Mouse (Mus musculus) neural tube, embryonic 11.5 days (tissue): ENCODE results near the gene Mrpl2. TPM values are rescaled to one million over a fixed set of nuclear protein-coding genes. Genes with fewer than 3 reads are reported as not detected.

Source experiments
- ATAC-seq: fragments of 200-750 bp; cut with Nextera tagmentation; 2 replicates; pipeline ENCODE4 v1.8.0; 2017; ENCODE audit warnings: moderate number of reproducible peaks, mild to moderate bottlenecking, moderate TSS enrichment, moderate library complexity; ENCODE audit not compliant: insufficient read depth, low FRiP score, low TSS enrichment
- DNase-seq: peaks from one replicate; pipeline ENCODE4 v3.0.0-alpha.2; 2015; ENCODE audit warnings: low spot score
- H3K27ac ChIP-seq: fragments of 300-500 bp; sonication (generic); 2 replicates; pipeline ENCODE4 v1.5.1; 2014; ENCODE audit warnings: low read depth, mild to moderate bottlenecking, low read length
- H3K27me3 ChIP-seq: fragments of 300-500 bp; sonication (generic); 2 replicates; pipeline ENCODE4 v1.6.1; 2014; ENCODE audit warnings: mild to moderate bottlenecking, low read length, mixed read lengths; ENCODE audit not compliant: control insufficient read depth, insufficient read depth
- H3K36me3 ChIP-seq: fragments of 300-500 bp; sonication (generic); 2 replicates; pipeline ENCODE4 v1.6.1; 2014; ENCODE audit warnings: mild to moderate bottlenecking, low read length, moderate library complexity, mixed read lengths; ENCODE audit not compliant: control insufficient read depth, insufficient read depth
- H3K4me1 ChIP-seq: fragments of 300-500 bp; sonication (generic); 2 replicates; pipeline ENCODE4 v1.6.1; 2014; ENCODE audit warnings: low read length, mixed read lengths; ENCODE audit not compliant: control insufficient read depth, insufficient read depth
- H3K4me2 ChIP-seq: fragments of 300-500 bp; sonication (generic); 2 replicates; pipeline ENCODE4 v1.6.1; 2014; ENCODE audit warnings: low read depth, mild to moderate bottlenecking, moderate library complexity
- H3K4me3 ChIP-seq: fragments of 300-500 bp; sonication (generic); 2 replicates; pipeline ENCODE4 v1.5.1; 2014; ENCODE audit warnings: low read depth, low read length
- H3K9ac ChIP-seq: fragments of 300-500 bp; sonication (generic); 2 replicates; pipeline ENCODE4 v1.6.1; 2014; ENCODE audit warnings: mild to moderate bottlenecking, low read length
- H3K9me3 ChIP-seq: fragments of 300-500 bp; sonication (generic); 2 replicates; pipeline ENCODE4 v1.6.1; 2016; ENCODE audit warnings: low read length; ENCODE audit not compliant: control insufficient read depth
- WGBS: fragments of 180-500 bp; shearing (Covaris S2); extraction: QIAGEN DNeasy Blood & Tissue Kit; methylation state at CpG from one replicate; pipeline ENCODE4 v1.1.7; 2014; 5-methylcytosine and 5-hydroxymethylcytosine counted together
- polyA plus RNA-seq: library from polyadenylated mRNA; unstranded; fragments of >200 nt; fragmentation: Nextera tagmentation; extraction: Ambion mirVana; gene quantifications from 2 replicates; pipeline ENCODE4 v1.2.1, GENCODE M21; 2014

Mrpl2 gene
- polyA plus RNA-seq, 1 experiment from 2014 or later: 104 TPM

- 0 out of 2 replicates have a peak overlapping the region, but pooled peaks have one; percentile 11 for H3K27ac ChIP-seq
- no peaks in the 10 kb centered on the region for H3K36me3 ChIP-seq
- H3K4me3 ChIP-seq: no peak overlapping the region
- DNase-seq: no peak
- H3K9me3 ChIP-seq: no peaks in the 10 kb centered on the region
- peaks cover 20% of the 10 kb centered on the region for H3K4me1 ChIP-seq
- H3K4me2 ChIP-seq: no peak overlapping the region
- no peak for ATAC-seq
- no peak overlapping the region for H3K9ac ChIP-seq
- WGBS: 56% methylated on average over 15 of the region's 15 CpGs
- no peaks in the 10 kb centered on the region for H3K27me3 ChIP-seq
Measured at GRCm38 (mm10) chr17:46609721-46610514, 36.1 kb upstream of the Mrpl2 start.

- ATAC-seq (no peak), DNase-seq (no peak)
- 95% methylated on average over 6 of the region's 6 CpGs for WGBS
- no peaks in the 10 kb centered on the region for H3K36me3 ChIP-seq
- H3K27ac ChIP-seq: no peak overlapping the region
- H3K9ac ChIP-seq: no peak overlapping the region
- H3K4me3 ChIP-seq: no peak overlapping the region
- H3K4me1 ChIP-seq: peaks cover 23% of the 10 kb centered on the region
- no peaks in the 10 kb centered on the region for H3K27me3 ChIP-seq
- no peak overlapping the region for H3K4me2 ChIP-seq
- H3K9me3 ChIP-seq: no peaks in the 10 kb centered on the region
Measured at GRCm38 (mm10) chr17:46611316-46611715, 34.7 kb upstream of the Mrpl2 start.

- Histone ChIP-seq H3K27me3 (no peaks in the 10 kb centered on the region), H3K9me3 (no peaks in the 10 kb centered on the region), H3K4me1 (peaks cover 28% of the 10 kb centered on the region), H3K9ac (no peak overlapping the region), H3K36me3 (no peaks in the 10 kb centered on the region), H3K4me2 (no peak overlapping the region), H3K27ac (no peak overlapping the region), H3K4me3 (no peak overlapping the region)
- WGBS: 41% methylated on average over 2 of the region's 2 CpGs
- ATAC-seq (no peak), DNase-seq (no peak)
Measured at GRCm38 (mm10) chr17:46612189-46612588, 33.8 kb upstream of the Mrpl2 start.

GRCm38 (mm10) chr17:46612820-46613219 is 33.2 kb upstream of the Mrpl2 start:
- Histone ChIP-seq H3K4me3 (no peak overlapping the region), H3K36me3 (no peaks in the 10 kb centered on the region), H3K9ac (no peak overlapping the region), H3K4me1 (peaks cover 35% of the 10 kb centered on the region), H3K4me2 (no peak overlapping the region), H3K9me3 (no peaks in the 10 kb centered on the region), H3K27ac (no peak overlapping the region), H3K27me3 (no peaks in the 10 kb centered on the region)
- DNase-seq: no peak
- WGBS: 32% methylated on average over 4 of the region's 4 CpGs
- ATAC-seq: no peak

GRCm38 (mm10) chr17:46613229-46613628 is 32.8 kb upstream of the Mrpl2 start:
- Histone ChIP-seq H3K4me2 (no peak overlapping the region), H3K9me3 (no peaks in the 10 kb centered on the region), H3K9ac (no peak overlapping the region), H3K4me3 (no peak overlapping the region), H3K36me3 (no peaks in the 10 kb centered on the region), H3K27me3 (no peaks in the 10 kb centered on the region), H3K27ac (no peak overlapping the region), H3K4me1 (peaks cover 39% of the 10 kb centered on the region)
- WGBS: 17% methylated on average over 3 of the region's 3 CpGs
- ATAC-seq (no peak), DNase-seq (no peak)

GRCm38 (mm10) chr17:46617799-46618198 is 28.2 kb upstream of the Mrpl2 start:
- Histone ChIP-seq H3K27ac (0 out of 2 replicates have a peak overlapping the region, but pooled peaks have one; percentile 7), H3K36me3 (no peaks in the 10 kb centered on the region), H3K27me3 (no peaks in the 10 kb centered on the region), H3K4me2 (no peak overlapping the region), H3K9ac (no peak overlapping the region), H3K9me3 (no peaks in the 10 kb centered on the region), H3K4me1 (peaks cover 53% of the 10 kb centered on the region), H3K4me3 (no peak overlapping the region)
- WGBS: 23% methylated on average over 12 of the region's 12 CpGs
- ATAC-seq (no peak), DNase-seq (no peak)

- Histone ChIP-seq H3K4me3 (no peak overlapping the region), H3K9ac (peak overlapping the region; percentile 63), H3K36me3 (no peaks in the 10 kb centered on the region), H3K27ac (peak overlapping the region; percentile 83), H3K9me3 (no peaks in the 10 kb centered on the region), H3K4me1 (peaks cover 55% of the 10 kb centered on the region), H3K4me2 (peak overlapping the region; percentile 18), H3K27me3 (no peaks in the 10 kb centered on the region)
- no peak for ATAC-seq
- WGBS: 4% methylated on average over 6 of the region's 6 CpGs
- DNase-seq: no peak
Measured at GRCm38 (mm10) chr17:46618394-46618768, 27.6 kb upstream of the Mrpl2 start.

- peak; percentile 62 for DNase-seq
- H3K4me3 ChIP-seq: no peak overlapping the region
- no peaks in the 10 kb centered on the region for H3K9me3 ChIP-seq
- no peaks in the 10 kb centered on the region for H3K27me3 ChIP-seq
- 0 out of 2 replicates have a peak, but pooled peaks have one; percentile 43 for ATAC-seq
- H3K4me1 ChIP-seq: peaks cover 50% of the 10 kb centered on the region
- H3K9ac ChIP-seq: peak overlapping the region; percentile 63
- no peaks in the 10 kb centered on the region for H3K36me3 ChIP-seq
- peak overlapping the region; percentile 83 for H3K27ac ChIP-seq
- H3K4me2 ChIP-seq: peak overlapping the region; percentile 18
- 4% methylated on average over 27 of the region's 27 CpGs for WGBS
Measured at GRCm38 (mm10) chr17:46618769-46619682, 27.0 kb upstream of the Mrpl2 start.
